Mouse (Mus musculus): ENCODE measurements around the gene Nos3.
"Not testable (repeated sequence)": the region's sequence is repeated elsewhere in the genome, so short reads cannot be mapped to it uniquely, and the experiment has no call there.

The Nos3 gene

DNA sequence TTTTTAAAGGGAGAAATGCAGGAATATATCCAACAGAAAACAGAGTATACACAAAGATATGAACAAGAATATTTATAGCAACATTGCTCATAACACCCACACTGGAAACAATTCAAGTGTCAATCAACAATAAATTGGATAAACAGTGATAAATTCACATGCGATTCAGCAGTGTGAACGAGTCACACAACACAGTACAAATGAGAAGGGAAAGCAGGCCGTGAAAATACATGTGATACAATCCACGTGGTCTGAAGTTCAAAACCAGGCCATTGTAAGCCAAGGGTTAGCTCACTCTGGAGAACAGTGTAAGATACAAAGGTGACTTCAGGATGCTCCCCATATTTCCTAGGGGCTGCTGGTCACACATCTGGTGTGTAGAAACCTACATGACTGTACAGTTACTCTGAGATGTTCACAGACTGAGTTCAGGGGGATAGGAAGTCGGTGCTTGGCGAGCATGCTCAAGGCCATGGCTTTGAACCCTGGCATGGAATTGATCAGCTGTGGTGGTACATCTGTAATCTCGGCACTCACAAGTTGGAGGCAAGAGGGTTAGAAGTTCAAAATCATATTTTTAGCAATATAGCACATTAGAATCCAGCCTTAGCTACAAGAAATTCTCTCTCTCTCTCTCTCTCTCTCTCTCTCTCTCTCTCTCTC is 10.2 kb downstream of the Nos3 start:
- DNase-seq (ENCODE audit: low spot score in 2 of 2): no peak

DNA sequence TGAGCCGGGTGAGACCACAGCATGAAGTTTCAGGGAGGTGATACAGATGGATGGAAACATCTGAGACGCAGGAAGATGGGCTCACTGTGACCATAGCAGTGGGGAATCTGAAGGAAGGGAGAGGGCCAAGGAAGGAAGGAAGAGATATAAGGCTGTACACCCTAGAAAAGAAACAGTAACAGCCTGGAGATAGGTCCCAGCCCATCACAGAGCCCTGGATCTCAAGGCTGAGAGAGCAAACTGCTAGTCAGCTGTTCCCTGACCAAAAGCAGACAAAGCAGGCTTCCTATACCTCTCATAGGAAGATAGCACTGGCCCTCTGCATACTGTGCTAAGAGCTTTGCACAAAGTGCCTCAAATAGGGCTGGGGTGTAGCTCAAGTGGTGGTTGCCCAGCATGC is 14.1 kb downstream of the Nos3 start:
- DNase-seq (ENCODE audit: low spot score in 2 of 2): no peak

DNA sequence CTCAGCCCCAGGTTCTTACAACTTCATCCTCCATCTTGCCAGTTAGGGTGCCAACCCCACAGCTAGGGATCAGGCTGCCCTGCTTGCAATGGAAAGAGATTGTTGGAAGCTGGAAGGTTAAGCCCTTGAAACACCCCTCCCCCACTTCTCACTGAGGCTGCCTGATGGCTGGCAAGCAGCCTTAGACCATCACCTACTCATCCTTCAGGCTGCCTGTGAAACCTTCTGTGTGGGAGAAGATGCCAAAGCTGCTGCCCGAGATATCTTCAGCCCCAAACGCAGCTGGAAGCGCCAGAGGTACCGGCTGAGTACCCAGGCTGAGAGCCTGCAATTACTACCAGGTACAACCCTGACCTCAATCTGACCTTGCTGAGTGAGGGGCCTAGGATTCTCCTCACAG is 14.9 kb downstream of the Nos3 start:
- DNase-seq (ENCODE audit: low spot score in 2 of 2): no peak

DNA sequence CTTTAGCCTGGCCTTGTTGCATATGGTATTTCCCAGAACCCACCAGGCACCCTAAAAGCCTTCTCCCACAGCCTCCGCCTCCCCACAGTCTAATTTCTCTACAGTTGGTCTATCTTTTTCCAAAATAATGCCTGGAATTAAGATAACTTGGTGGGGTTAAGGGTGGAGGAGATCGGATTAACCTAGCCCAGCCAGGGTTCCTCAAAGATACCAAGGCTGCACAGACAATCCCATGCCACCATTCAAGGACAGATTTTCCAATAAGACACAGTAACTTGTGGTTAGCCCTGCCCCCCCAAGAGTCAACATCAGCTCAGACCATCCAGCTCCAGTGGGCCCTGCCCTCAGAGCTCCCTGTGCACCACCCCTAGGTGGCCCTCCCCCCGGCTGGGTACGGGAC is 15.9 kb downstream of the Nos3 start:
- no peak for DNase-seq (ENCODE audit: low spot score in 2 of 2)

DNA sequence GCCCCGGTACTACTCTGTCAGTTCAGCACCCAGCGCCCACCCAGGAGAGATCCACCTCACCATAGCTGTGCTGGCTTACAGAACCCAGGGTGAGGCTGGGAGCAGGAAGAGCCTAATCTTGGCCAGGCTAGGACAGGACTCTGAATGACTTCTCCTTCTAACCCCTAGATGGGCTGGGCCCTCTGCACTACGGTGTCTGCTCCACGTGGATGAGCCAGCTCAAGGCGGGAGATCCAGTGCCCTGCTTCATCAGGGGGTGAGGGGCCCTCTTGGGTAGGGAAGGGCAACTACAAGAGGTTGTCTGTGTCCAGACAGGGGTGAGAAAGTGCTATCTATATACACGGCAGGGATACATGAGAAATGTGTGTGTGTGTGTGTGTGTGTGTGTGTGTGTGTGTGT is 16.9 kb downstream of the Nos3 start:
- no peak for DNase-seq (ENCODE audit: low spot score in 2 of 2)

DNA sequence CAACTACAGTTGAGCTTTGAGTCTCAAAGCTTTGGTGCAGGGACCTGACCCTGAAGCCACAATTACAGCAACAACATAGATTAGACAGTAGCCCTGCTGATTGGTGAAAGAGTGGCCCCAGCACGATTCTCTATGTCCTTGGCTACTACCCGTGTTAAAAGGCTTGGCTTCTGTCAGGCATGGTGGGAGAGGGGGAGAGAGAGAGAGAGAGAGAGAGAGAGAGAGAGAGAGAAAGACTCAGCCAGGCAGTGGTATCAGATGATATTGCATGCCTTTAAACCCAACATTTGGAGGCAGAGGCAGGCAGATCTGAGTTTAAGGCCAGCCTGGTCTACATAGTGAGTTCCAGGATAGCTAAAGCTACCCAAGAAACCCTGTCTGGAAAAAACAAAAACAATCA is 17.4 kb downstream of the Nos3 start:
- no peak for DNase-seq (ENCODE audit: low spot score in 2 of 2)

DNA sequence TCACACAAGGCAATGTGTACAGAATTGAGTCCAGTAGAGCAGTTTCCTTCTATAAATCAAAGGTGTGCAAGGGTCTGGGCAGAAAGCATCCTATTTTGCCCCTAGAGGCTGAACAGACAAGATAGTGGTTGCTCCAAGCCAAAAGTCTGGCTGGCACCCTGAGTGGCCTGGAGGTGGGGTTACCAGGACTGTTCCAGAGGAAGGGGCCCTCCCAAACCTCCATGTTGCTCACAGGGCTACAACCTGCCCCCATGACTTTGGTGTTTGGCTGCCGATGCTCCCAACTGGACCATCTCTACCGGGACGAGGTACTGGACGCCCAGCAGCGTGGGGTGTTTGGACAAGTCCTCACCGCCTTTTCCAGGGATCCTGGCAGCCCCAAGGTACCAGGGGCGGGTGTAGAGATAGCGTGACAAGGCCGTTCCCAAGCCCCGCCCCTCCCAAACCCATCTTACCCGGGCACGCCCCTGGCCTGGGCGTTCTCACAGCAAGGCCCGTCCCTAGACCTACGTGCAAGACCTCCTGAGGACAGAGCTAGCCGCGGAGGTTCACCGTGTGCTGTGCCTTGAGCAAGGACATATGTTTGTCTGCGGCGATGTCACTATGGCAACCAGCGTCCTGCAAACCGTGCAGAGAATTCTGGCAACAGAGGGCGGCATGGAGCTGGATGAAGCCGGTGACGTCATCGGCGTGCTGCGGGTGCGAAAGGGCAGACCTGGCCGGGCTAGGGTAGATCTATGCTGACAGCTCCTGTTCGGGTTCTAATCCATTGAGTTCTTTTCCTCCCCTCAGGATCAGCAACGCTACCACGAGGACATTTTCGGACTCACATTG is 18.6 kb downstream of the Nos3 start:
- peak; percentile 83 to 92 for DNase-seq (ENCODE audit: low spot score in 2 of 2)

DNA sequence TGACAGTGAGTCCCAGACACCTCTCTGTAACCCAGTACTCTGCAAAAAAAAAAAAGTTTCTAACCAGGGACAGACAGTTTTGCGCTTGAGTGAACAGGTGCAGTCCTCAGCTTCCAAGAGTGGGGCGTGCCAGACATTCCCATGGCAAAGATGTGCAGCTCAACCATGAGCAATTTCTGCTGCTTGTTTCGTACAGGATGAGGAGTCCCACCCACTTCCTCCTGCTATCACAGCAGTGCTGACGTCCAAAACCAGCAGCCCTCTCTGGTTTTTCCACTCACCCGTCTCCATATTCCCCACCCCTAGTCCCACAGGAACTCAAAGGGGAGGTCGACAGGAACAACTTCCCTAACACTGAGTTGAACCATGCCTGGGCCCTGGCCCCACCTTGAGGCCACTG is 19.8 kb downstream of the Nos3 start:
- DNase-seq (ENCODE audit: low spot score in 2 of 2): no peak

DNA sequence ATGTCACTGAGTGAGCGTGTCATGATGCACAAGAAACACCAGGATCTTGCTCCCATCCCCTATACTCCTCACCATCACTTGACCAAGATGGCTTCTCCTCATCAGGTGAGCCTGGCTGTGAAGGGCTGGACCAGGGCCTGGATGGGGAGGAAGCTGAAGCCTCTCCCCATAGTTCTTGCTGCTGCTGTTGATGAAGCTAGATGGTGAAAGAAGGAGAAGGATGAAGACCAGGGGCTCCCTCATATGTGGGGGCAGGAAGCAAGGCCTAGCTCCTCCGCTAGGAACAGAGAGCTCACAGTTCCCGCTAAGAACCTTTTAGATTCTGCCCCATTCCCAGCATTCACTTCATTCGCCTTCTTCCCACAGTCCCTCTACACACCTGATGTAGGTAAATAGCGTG is 20.8 kb downstream of the Nos3 start:
- no peak for DNase-seq (ENCODE audit: low spot score in 2 of 2)

DNA sequence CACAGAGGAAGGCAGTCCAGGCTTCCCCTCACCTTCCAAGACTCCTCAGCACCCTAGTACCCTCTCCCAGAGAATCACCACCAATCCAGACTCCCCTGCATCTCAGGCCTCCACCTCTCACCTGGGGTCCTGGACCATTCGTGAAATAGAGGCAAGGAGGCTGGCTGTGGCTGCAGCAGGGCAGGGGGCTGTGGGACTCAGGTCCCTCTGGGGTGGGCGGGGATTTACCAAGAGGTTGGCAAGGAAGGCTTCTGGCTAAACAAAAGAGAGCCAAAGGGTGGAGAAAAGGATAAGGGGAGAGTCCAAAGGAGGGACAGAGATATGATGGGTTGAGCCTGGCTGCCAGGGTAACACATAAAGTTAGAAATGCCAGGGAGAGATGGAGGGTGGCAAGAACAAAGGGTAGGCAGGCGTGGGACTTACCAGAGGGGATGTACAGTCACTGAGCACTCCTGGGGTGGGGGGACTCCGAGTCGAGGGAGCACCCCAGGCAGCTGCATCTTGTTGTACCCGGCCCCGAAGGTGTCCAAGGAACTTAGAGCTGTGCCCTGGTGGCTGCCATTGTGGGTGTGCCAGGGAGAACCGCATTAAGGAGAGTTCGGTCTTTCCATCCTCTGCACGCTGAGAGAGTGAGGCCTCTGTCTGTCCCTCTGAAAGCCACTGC is 21.4 kb downstream of the Nos3 start:
- DNase-seq (ENCODE audit: low spot score in 2 of 2): no peak

DNA sequence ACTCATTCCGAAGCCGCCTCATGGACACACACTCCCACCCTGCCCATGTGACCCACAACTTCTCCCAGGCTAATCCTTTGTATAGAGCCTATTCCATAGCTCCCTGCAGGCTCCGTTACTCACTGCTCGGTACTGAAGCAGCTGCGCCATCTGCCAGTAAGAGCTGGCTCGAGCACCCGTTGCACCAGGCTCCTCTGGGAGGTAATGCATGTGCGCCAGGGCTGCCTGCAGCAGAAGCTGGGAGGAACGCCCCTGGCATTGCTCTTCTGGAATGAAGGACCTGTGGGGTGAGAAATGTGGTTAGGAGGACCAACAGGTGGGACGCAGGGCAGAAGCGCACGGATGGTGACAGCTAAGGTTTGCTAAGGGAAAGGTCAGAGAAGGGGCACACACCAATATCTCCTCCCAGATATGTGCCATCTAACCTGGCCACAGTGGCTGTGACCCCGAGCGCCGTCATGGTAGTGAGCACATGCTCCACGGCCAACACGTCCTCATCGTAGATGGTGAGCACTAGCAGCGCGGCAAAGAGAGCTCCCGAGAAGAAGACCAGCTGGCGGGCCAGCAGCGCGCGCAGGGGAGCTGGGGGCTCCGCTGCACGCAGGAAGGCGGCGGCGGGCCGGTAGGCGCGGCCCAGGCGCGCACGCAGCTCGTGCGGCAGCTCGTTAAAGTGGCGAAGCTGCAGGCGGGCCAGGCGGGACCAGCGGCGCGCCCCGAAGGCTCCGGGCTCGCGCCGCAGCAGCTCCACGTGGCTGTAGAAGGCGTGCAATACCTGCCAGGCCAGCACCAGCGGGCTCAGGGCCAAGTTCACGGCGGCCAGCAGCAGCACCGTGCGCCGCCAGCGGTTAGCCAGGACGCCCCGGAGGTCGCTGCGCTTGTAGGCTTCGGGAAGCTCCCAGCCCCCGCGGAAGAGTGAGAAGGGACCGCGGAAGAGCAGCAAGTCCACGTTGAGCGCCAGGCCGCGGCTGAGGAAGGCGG is 22.9 kb downstream of the Nos3 start:
- DNase-seq (ENCODE audit: low spot score in 2 of 2): peak in 1 of 2 experiments; percentile 47

DNA sequence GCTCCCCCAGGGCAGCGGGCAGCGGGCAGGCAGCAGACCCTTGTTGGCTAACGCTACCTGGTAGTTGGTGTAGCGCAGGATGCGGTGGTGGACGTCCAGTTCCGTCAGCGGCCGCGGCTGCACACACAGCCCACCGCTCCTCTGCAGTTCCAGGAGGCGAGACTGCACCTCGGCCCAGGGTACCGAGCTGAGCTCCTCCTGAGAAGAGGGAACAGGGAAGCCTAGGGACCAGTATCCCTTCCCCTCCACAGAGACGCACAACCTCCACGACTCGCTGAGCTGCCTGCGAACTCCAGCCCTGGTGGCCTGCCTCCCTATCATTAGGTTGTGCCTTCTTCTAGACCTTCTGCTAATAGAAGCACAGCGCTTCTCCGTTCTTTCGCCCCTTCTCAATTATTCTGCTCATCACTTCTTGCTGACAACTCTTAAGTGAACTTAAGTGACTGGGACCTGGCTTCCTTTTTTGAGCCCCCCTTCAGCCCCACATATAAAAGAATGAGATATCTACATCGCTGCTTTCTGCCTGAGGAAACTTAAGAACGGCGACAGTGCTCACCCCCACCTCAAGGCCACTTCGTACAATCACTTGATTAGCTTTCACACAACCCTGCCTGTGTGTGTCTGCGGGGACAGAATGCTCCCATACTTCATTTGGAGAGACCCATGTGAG is 23.8 kb downstream of the Nos3 start:
- no peak for DNase-seq (ENCODE audit: low spot score in 2 of 2)

DNA sequence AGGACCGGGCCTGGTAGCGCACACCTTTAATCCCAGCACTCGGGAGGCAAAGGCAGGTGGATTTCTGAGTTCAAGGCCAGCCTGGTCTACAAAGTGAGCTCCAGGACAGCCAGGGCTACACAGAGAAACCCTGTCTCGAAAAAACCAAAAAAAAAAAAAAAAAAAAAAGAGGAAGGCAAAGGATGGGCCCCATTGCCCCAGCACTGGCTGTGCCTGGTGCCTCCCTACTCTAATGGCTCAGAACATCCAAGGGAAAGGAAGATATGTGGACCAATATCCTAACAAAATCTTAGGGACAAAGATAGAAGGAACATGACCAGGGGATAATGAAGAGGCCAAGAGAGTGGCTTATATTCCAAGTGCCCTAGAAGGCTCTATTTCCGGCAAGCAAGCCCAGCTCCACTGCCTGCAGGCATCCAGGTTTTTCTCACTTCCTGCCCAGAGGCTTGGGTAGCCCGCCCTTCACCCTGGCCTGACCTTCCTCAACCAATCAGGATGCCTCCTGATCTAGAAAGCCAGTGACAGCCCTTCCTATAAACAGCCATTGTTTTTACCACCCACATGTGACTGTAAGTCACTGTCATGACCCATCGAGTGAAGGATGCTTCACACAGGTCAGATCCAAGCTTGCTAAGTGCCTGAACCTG is 24.5 kb downstream of the Nos3 start:
- no peak for DNase-seq (ENCODE audit: low spot score in 2 of 2)

DNA sequence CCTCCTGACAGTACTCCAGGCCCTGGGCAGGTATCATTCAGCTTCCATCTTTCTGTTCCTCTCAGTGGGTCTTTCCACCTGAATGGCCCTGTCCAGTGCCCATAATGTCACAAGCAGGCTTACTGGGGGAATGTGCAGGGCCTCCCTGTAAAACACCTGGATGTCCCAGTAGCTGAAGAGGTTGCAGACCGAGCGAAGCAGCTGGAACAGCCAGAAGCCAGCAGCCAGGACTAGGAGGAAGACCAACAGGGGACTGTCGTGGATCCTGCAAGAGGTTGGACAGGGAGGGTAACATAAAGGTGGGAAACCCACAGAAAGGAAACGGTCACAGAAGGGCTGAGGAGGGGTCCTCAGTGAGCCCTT is 25.0 kb downstream of the Nos3 start:
- no peak for DNase-seq (ENCODE audit: low spot score in 2 of 2)

DNA sequence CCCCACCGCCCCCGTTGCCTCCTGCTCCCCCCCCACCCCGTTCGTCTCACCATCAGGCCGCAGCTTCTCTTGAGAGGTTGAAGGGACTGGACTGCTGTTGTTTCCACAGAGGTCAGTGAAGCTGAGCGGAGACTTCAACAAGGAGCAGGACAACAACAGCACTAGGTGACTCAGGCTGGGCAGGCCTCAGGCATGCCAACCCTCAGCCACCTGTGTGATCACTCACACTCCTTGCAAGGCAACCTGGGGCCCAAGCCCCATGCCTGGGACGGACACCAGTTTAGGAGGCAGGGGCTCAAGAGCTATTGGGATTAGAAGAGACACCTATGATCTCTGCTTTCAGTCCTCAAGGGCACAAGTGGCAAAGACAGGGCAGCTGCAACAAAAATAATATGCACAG is 27.3 kb downstream of the Nos3 start, which contains the start of gene Atg9b:
TSS of gene Atg9b (minus strand) at position 280 of the 400 bp plus-strand sequence.
- DNase-seq (ENCODE audit: low spot score in 2 of 2): no peak

DNA sequence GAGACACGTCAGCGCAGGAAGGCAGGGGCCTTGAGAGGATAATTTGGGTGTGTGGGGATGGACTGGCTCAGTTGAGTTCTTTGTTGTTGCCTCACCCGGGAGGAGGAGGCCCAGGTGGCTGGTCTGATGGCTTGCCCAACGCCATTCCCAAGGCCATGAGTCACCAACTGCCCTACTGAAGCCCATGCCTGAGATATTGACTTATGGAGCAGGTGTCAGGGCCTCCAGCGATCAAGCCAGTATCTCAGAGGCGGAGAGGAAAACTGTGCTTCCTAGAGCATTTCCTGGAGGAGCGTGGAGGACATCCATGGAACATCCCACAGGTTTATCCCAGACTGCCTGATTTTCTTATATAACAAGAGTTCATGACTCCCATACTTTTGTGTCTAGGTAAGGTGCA is 28.1 kb downstream of the Nos3 start:
- no peak for DNase-seq (ENCODE audit: low spot score in 2 of 2)

DNA sequence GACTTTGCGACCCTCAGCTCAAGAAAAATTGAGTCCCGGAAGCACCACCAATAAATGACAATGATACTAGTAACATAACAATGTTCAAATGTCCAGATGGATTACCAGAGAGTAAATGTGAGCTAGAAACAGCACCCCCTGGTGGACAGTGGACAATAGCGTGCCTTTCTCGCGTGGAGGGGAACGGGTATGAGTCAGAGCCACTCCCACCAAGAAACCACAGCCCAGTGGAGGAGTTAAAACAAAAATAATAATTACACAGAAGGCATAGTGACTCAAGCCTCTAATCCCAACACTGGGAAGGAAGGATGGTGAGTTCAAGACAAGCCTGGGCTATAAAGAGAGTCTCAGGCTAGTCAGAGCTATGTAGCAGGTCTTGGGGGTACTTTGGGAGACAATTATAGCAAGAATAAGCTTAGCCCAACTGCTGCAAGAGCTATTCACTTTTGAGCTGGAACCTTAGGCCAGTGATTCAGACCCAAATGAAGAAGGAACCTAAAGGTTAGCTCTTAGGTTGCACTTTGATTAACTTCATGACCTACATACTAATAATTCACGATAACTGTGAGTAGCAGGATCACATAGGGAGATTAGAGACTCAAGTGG is 28.9 kb downstream of the Nos3 start, which contains the start of gene Abcb8:
TSS of gene Abcb8 (plus strand) at position 272 of the 606 bp plus-strand sequence.
- DNase-seq (ENCODE audit: low spot score in 2 of 2): peak; percentile 68 to 83

DNA sequence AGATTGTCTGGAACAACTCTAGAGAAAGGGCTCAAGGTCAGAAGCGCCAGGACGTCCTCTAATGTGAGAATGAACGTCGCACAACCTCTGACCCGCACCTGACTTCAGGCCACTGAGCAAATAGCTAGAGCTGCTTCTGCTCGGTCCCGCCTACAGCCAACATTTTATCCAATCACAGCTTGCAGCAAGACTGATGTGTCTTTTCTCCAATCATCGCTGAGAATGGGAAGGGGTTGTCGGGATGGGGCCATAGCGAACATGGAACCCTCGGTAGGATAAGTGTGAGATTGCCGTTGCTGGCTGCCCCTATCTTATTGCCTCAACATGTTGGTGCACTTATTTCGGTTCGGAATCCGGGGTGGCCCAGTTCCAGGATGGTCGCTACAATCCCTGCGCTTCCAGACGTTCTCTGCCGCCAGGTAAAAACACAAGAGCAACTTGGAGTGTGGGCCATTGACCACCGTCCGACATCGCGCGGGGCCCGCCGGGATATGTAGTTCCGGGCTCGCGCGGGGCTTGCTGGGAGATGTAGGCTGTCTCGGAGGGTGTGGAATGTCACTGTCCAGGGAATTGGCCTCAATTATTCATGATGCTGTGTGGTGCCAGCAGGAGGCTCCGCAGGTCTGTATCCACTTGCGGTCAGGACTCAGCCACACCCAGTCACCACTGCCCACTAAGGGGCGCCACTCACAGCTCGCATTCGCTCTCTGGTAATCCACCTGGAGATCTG is 29.7 kb downstream of the Nos3 start:
- DNase-seq (ENCODE audit: low spot score in 2 of 2): peak; percentile 79 to 92

DNA sequence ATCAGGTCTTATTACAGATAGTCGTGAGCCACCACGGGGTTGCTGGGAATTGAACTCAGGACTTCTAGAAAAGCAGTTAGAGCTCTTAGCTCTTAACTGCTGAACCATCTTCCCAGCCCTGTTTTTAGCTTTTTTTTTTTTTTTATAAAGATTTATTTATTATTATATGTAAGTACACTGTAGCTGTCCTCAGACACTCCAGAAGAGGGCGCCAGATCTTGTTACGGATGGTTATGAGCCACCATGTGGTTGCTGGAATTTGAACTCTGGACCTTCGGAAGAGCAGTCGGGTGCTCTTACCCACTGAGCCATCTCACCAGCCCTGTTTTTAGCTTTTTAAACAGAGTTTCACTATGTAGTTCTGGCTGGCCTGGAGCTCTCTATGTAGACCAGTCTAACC is 31.6 kb downstream of the Nos3 start:
- DNase-seq (ENCODE audit: low spot score in 2 of 2): not testable (repeated sequence)

Measured in cerebellum, postnatal 4 days (tissue).